Mouse (Mus musculus): ENCODE results near the gene Ociad2. TPM values are rescaled to one million over a fixed set of nuclear protein-coding genes. Genes with fewer than 3 reads are reported as not detected.

Gene Ociad2
- 2.6 and 3.1 TPM in 2 replicates for polyA plus RNA-seq (2012; rRNA removed)

- no peak for TF ChIP-seq CTCF (IDR thresholded peaks at IDR 0.05; ENCODE audit: borderline replicate concordance, control insufficient read depth, extremely low read depth, insufficient read depth, low read length, poor library complexity)
- no peak for TF ChIP-seq POLR2A (IDR thresholded peaks at IDR 0.05; ENCODE audit: control insufficient read depth, extremely low read depth, insufficient read depth, low read length, poor library complexity)
- no peaks in the 10 kb centered on the region for H3K36me3 ChIP-seq (ENCODE audit: control insufficient read depth, insufficient read depth, low read length)
- H3K4me1 ChIP-seq (replicated peaks; ENCODE audit: control insufficient read depth, insufficient read depth, low read length): peaks cover 7% of the 10 kb centered on the region
- WGBS: 89% methylated on average over 8 of the region's 8 CpGs
- H3K4me3 ChIP-seq (ENCODE audit: control insufficient read depth, insufficient read depth, low read length): no peak within 1 kb of the TSS
- H3K27ac ChIP-seq (ENCODE audit: control insufficient read depth, insufficient read depth, low read length): no peak within 1 kb of the TSS
- DNase-seq: no peak
- no peaks in the 10 kb centered on the region for H3K27me3 ChIP-seq (ENCODE audit: control insufficient read depth, insufficient read depth, low read length)
Observed at GRCm38 (mm10) chr5:73340723-73341235, at the start of gene Ociad2. Ociad2 (minus strand) TSS chr5:73341028.

GRCm38 (mm10) chr5:73383647-73383970, 42.8 kb upstream of the Ociad2 start:
- WGBS: 89% methylated on average over 4 of the region's 4 CpGs
- no peak for DNase-seq

DNA sequence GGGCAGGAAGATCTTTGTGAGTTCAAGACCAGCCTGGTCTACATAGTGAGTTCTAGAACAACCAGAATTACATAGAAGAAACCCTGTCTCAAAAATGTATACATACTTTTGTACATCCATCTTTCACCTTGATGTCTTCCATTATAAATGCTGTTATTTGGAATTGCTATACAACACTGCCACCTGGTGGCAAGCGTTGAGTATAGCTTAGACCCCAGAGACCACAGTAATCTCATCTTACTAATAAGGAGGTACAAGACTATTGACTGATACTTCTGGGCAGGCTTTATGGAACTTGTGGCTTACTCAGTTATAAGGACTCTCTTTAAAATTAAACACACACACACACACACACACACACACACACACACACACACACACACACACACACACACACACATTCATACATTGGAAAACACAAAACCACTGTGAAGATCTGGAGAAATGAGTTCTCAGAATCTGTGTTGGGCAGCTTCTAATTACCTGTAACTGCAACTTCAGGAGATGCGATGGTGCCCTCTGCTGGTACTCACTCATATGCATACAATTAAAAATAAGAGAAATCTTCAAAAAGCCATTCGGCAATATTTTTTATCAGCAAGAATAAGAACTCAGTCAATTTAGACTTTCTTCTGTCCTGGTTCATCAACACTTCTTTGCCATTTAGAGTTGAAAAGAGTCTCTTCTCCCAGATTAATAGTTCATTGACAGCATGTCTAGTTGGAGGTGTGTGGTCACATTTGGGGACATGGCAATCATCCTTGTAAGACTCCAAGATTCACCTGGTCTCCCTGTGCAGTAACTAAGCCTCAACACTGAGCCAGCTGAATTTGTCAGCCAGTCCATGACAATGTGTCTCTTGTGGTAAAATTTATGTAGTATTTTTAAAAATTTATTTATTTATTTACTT, 42.2 kb upstream of the Ociad2 start:
- H3K4me3 ChIP-seq (ENCODE audit: control insufficient read depth, insufficient read depth, low read length): no peak overlapping the region
- H3K27me3 ChIP-seq (ENCODE audit: control insufficient read depth, insufficient read depth, low read length): no peaks in the 10 kb centered on the region
- H3K36me3 ChIP-seq (ENCODE audit: control insufficient read depth, insufficient read depth, low read length): no peaks in the 10 kb centered on the region
- no peaks in the 10 kb centered on the region for H3K4me1 ChIP-seq (replicated peaks; ENCODE audit: control insufficient read depth, insufficient read depth, low read length)
- TF ChIP-seq CTCF (IDR thresholded peaks at IDR 0.05; ENCODE audit: borderline replicate concordance, control insufficient read depth, extremely low read depth, insufficient read depth, low read length, poor library complexity) (no peak), POLR2A (IDR thresholded peaks at IDR 0.05; ENCODE audit: control insufficient read depth, extremely low read depth, insufficient read depth, low read length, poor library complexity) (no peak)
- H3K27ac ChIP-seq (ENCODE audit: control insufficient read depth, insufficient read depth, low read length): no peak overlapping the region
- DNase-seq: peak; percentile 67
- WGBS: 28% methylated on average over 3 of the region's 3 CpGs

More at GRCm38 (mm10) chr5:73383647-73383970, 42.8 kb upstream of the Ociad2 start:
- Histone ChIP-seq H3K27ac (ENCODE audit: control insufficient read depth, insufficient read depth, low read length) (no peak overlapping the region), H3K4me1 (replicated peaks; ENCODE audit: control insufficient read depth, insufficient read depth, low read length) (no peaks in the 10 kb centered on the region), H3K36me3 (ENCODE audit: control insufficient read depth, insufficient read depth, low read length) (no peaks in the 10 kb centered on the region), H3K27me3 (ENCODE audit: control insufficient read depth, insufficient read depth, low read length) (no peaks in the 10 kb centered on the region), H3K4me3 (ENCODE audit: control insufficient read depth, insufficient read depth, low read length) (no peak overlapping the region)
- no peak for TF ChIP-seq POLR2A (IDR thresholded peaks at IDR 0.05; ENCODE audit: control insufficient read depth, extremely low read depth, insufficient read depth, low read length, poor library complexity)
- no peak for TF ChIP-seq CTCF (IDR thresholded peaks at IDR 0.05; ENCODE audit: borderline replicate concordance, control insufficient read depth, extremely low read depth, insufficient read depth, low read length, poor library complexity)

GRCm38 (mm10) chr5:73381976-73382540, 41.2 kb upstream of the Ociad2 start:
- no peak overlapping the region for H3K4me3 ChIP-seq (ENCODE audit: control insufficient read depth, insufficient read depth, low read length)
- TF ChIP-seq CTCF (IDR thresholded peaks at IDR 0.05; ENCODE audit: borderline replicate concordance, control insufficient read depth, extremely low read depth, insufficient read depth, low read length, poor library complexity) (no peak), POLR2A (IDR thresholded peaks at IDR 0.05; ENCODE audit: control insufficient read depth, extremely low read depth, insufficient read depth, low read length, poor library complexity) (no peak)
- H3K36me3 ChIP-seq (ENCODE audit: control insufficient read depth, insufficient read depth, low read length): no peaks in the 10 kb centered on the region
- H3K27me3 ChIP-seq (ENCODE audit: control insufficient read depth, insufficient read depth, low read length): no peaks in the 10 kb centered on the region
- no peaks in the 10 kb centered on the region for H3K4me1 ChIP-seq (replicated peaks; ENCODE audit: control insufficient read depth, insufficient read depth, low read length)
- DNase-seq: no peak
- no peak overlapping the region for H3K27ac ChIP-seq (ENCODE audit: control insufficient read depth, insufficient read depth, low read length)
- 86% methylated on average over 9 of the region's 9 CpGs for WGBS

DNA sequence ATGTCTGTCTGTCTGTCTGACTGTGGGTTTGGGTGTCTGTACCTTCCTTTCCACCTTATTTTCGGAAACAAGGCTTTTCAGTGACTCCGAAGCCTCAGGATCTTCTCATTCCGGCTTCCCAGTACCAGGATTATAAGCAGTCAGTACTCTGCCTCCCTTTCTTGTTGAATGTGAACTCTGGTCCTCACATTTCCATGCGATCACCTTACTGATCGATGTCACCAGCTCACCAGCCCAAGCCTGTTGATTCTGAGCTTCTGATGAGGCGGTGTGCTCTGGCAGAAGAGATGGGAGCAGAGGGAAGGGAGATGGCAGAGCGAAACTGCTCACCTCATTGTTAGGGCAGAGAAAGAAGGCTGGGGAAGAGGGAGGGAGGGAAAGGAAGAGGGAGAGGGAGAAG, 40.7 kb upstream of the Ociad2 start:
- no peak for DNase-seq
- H3K27me3 ChIP-seq (ENCODE audit: control insufficient read depth, insufficient read depth, low read length): no peaks in the 10 kb centered on the region
- TF ChIP-seq CTCF (IDR thresholded peaks at IDR 0.05; ENCODE audit: borderline replicate concordance, control insufficient read depth, extremely low read depth, insufficient read depth, low read length, poor library complexity): no peak
- TF ChIP-seq POLR2A (IDR thresholded peaks at IDR 0.05; ENCODE audit: control insufficient read depth, extremely low read depth, insufficient read depth, low read length, poor library complexity): no peak
- no peaks in the 10 kb centered on the region for H3K4me1 ChIP-seq (replicated peaks; ENCODE audit: control insufficient read depth, insufficient read depth, low read length)
- 89% methylated on average over 7 of the region's 7 CpGs for WGBS
- no peak overlapping the region for H3K4me3 ChIP-seq (ENCODE audit: control insufficient read depth, insufficient read depth, low read length)
- no peaks in the 10 kb centered on the region for H3K36me3 ChIP-seq (ENCODE audit: control insufficient read depth, insufficient read depth, low read length)
- no peak overlapping the region for H3K27ac ChIP-seq (ENCODE audit: control insufficient read depth, insufficient read depth, low read length)

- Histone ChIP-seq H3K27me3 (ENCODE audit: control insufficient read depth, insufficient read depth, low read length) (no peaks in the 10 kb centered on the region), H3K36me3 (ENCODE audit: control insufficient read depth, insufficient read depth, low read length) (no peaks in the 10 kb centered on the region), H3K27ac (ENCODE audit: control insufficient read depth, insufficient read depth, low read length) (no peak overlapping the region), H3K4me1 (replicated peaks; ENCODE audit: control insufficient read depth, insufficient read depth, low read length) (no peaks in the 10 kb centered on the region), H3K4me3 (ENCODE audit: control insufficient read depth, insufficient read depth, low read length) (no peak overlapping the region)
- 80% methylated on average over 8 of the region's 8 CpGs for WGBS
- TF ChIP-seq CTCF (IDR thresholded peaks at IDR 0.05; ENCODE audit: borderline replicate concordance, control insufficient read depth, extremely low read depth, insufficient read depth, low read length, poor library complexity) (no peak), POLR2A (IDR thresholded peaks at IDR 0.05; ENCODE audit: control insufficient read depth, extremely low read depth, insufficient read depth, low read length, poor library complexity) (no peak)
- no peak for DNase-seq
Observed at GRCm38 (mm10) chr5:73380829-73381228, 40.0 kb upstream of the Ociad2 start.
